Mouse (Mus musculus): ENCODE measurements at regions not wholly inside any gene's neighbourhood (a gene's known extent, or its start where the extent isn't known, plus 50 kb on each side); places are given as distances from the start of the nearest gene placed in this dataset.

GRCm38 (mm10) chr4:55874276-55874675 is 342.0 kb upstream of the Klf4 start:
- intact Hi-C loops (cut with DNase I): no loop called here
- Histone ChIP-seq H3K27ac (no peak overlapping the region), H3K4me3 (no peak overlapping the region)
- no peak for TF ChIP-seq CTCF (IDR thresholded peaks at IDR 0.05)
- DNase-seq (ENCODE audit: extremely low spot score in 1 of 2, low spot score in 2 of 2): no peak

DNA sequence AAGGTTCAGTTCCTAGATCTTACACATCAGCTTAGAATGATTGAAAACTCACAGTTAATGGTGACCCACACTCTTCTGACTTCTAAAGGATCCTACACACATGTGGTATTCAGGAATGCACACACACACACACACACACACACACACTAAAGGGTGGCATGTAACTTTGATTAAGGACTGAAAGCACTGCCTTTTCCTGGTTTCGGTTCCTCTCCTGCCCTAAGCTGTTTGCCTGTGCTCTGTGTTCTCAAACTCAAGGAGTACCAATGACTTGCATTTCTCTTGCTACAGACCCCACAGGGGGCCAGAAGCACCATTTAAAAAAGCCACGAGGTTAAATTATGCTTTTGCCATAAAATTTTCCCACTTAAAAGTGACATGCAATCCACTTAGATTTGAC is 327.8 kb upstream of the Klf4 start:
- intact Hi-C loops (cut with DNase I): no loop called here
- no peak for DNase-seq (ENCODE audit: extremely low spot score in 1 of 2, low spot score in 2 of 2)
- H3K27ac ChIP-seq: no peak overlapping the region
- H3K4me3 ChIP-seq: no peak overlapping the region
- no peak for TF ChIP-seq CTCF (IDR thresholded peaks at IDR 0.05)

DNA sequence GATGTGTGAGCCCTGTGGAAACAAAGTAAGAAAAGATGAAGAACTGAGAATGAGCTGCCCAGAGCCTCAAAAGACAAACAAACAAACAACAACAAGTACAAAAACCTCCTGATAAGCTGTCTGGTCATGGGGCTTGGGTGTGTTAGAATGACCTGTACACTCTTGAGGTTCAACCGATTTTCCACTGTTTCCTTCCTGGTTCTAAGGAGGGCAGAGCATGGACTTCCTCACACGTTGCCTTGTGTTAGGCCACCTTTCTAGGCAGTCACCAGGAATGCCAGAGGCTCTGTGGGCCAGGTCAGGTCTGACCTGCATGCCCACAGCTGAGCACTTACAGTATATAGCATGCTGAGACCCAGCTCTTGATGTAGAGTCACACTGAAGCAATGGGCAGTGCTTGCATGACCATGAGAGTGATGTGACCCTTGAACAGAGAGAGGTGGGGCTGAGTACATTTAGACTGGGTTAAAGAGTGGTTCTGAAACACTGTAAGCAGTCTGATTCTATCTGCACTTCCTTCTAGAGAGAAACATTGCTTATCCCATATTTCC is 327.0 kb upstream of the Klf4 start:
- no peak for DNase-seq (ENCODE audit: extremely low spot score in 1 of 2, low spot score in 2 of 2)
- intact Hi-C loops (cut with DNase I): no loop called here
- Histone ChIP-seq H3K4me3 (no peak overlapping the region), H3K27ac (no peak overlapping the region)
- TF ChIP-seq CTCF (IDR thresholded peaks at IDR 0.05): no peak

DNA sequence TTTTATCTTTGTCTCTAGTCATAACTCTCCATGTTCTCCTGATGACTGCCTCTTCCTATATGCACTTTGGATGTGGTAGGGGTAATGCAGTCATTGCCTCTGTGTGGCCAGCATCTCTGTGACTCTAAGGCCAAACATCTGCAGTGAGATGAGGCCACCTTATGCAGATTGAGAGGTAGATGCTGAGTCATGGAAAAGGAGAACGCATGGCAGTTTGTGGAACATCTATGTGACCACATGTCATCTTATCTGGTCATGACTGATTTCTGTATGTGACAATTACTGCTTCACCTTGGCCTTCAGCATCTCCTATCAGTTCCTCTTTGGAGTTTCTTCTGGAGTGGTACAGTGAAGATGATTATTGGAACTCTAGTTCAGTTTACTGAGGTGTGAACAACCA is 319.2 kb upstream of the Klf4 start:
- intact Hi-C loops (cut with DNase I): no loop called here
- TF ChIP-seq CTCF (IDR thresholded peaks at IDR 0.05): no peak
- Histone ChIP-seq H3K27ac (no peak overlapping the region), H3K4me3 (no peak overlapping the region)
- no peak for DNase-seq (ENCODE audit: extremely low spot score in 1 of 2, low spot score in 2 of 2)

- H3K4me3 ChIP-seq: no peak overlapping the region
- no peak for TF ChIP-seq CTCF (IDR thresholded peaks at IDR 0.05)
- intact Hi-C loops (cut with DNase I): no loop called here
- DNase-seq (ENCODE audit: extremely low spot score in 1 of 2, low spot score in 2 of 2): no peak
- no peak overlapping the region for H3K27ac ChIP-seq
Measured at GRCm38 (mm10) chr4:55851027-55851426, 318.8 kb upstream of the Klf4 start.

DNA sequence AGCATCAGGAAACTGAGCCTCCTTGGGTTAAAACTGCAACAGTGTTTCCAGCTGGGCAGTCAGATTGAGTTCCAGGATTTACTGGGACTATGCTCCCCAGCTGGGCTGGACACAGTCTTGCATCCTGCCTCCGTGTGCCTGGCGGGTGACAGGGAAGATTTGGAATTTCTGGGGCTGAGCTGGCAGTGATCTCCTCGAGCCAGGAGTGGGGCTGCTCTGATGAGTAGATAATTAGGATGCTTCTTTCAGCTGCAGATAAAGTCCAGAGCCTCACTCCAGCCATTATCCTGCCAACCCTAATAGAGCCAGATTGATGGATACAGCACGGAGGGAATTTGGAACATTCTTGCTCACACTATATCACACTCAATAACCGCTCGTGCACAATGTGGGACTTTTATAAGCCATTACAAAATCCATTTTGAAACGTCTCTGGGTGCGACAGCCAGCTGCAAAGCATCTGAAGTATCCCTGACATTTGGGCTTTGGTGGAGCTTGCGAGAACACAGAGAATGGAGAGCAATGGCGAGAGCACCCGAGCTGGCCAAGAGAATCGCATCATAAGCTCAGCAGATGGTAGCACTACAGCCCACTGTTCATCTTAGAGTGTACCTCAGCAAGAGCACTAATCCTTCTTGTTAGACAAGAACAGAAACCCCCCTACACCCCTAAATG is 311.6 kb upstream of the Klf4 start:
- Histone ChIP-seq H3K27ac (no peak overlapping the region), H3K4me3 (no peak overlapping the region)
- TF ChIP-seq CTCF (IDR thresholded peaks at IDR 0.05): no peak
- DNase-seq (ENCODE audit: extremely low spot score in 1 of 2, low spot score in 2 of 2): no peak
- intact Hi-C loops (cut with DNase I): no loop called here

DNA sequence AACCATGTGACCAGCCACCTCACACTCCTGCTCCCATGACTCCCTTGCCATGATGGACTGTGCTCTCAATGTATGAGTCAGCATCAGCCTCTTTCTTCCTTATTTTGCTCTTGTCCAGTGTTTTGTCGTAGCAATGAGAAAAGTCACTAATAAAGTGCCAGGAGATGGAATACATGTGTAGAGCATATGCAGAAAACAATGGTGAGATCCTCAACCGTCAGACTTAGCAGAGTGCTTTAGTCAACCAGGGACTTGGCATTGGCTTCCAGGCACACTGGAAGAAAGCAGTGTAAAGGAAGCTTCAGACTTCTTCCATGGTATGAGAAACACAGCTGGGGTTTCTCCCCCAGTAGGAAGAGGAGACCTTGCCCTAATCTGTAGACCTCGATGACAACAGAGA is 306.3 kb upstream of the Klf4 start:
- no peak overlapping the region for H3K27ac ChIP-seq
- no peak for TF ChIP-seq CTCF (IDR thresholded peaks at IDR 0.05)
- intact Hi-C loops (cut with DNase I): no loop called here
- no peak overlapping the region for H3K4me3 ChIP-seq
- no peak for DNase-seq (ENCODE audit: extremely low spot score in 1 of 2, low spot score in 2 of 2)

GRCm38 (mm10) chr4:55824047-55824760 is 291.9 kb upstream of the Klf4 start:
- no peak; the same call in 1 of the 2 replicates for TF ChIP-seq CTCF (IDR thresholded peaks at IDR 0.05)
- Histone ChIP-seq H3K4me3 (no peak overlapping the region), H3K27ac (no peak overlapping the region)
- intact Hi-C loops (cut with DNase I): no loop called here
- no peak for DNase-seq (ENCODE audit: extremely low spot score in 1 of 2, low spot score in 2 of 2)

GRCm38 (mm10) chr4:55823583-55823982 is 291.3 kb upstream of the Klf4 start:
- intact Hi-C loops (cut with DNase I): no loop called here
- no peak for DNase-seq (ENCODE audit: extremely low spot score in 1 of 2, low spot score in 2 of 2)

DNA sequence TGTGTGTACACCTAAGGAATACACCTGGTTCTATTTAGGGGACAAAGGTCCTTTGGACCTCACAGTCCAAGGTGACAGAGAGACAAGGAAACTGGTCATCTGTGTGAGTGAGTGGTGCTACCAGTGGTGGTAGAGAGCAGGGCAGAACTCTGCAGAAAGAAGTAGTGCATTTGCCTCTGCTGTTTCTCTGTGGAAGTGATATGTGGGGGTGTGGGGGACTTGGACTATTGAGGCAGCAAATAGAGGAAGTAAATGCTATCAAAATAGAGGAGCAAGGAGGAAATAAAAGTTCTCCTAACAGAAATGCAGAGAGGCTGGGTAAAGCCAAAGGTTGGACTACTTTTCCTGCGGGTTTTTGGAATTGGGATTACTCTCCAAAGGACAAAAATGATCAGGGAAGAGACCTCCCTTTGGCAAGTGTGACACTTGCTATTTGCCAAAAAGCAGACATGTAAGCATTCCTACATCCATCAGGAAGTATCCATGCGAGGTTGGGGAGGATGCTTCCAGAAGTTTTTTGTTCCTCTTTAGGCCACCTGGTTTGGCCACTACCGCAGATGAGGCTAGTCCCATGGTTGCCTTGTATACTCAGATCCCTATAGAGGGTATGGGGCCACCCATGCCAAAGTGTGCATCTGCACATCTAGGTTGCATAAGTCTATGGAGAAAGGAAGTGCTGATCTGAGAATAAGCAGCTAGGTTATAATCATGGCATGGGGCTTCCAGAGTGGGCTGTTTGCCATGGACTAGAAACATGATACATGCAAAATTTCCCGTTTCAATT is 285.0 kb upstream of the Klf4 start:
- Histone ChIP-seq H3K27ac (no peak overlapping the region), H3K4me3 (no peak overlapping the region)
- TF ChIP-seq CTCF (IDR thresholded peaks at IDR 0.05): no peak
- intact Hi-C loops (cut with DNase I): no loop called here
- DNase-seq (ENCODE audit: extremely low spot score in 1 of 2, low spot score in 2 of 2): no peak

More at GRCm38 (mm10) chr4:55823583-55823982, 291.3 kb upstream of the Klf4 start:
- no peak overlapping the region for H3K4me3 ChIP-seq
- no peak overlapping the region for H3K27ac ChIP-seq
- no peak for TF ChIP-seq CTCF (IDR thresholded peaks at IDR 0.05)

GRCm38 (mm10) chr4:55815832-55816231 is 283.6 kb upstream of the Klf4 start:
- Histone ChIP-seq H3K27ac (no peak overlapping the region), H3K4me3 (no peak overlapping the region)
- DNase-seq (ENCODE audit: extremely low spot score in 1 of 2, low spot score in 2 of 2): no peak
- intact Hi-C loops (cut with DNase I): no loop called here
- no peak for TF ChIP-seq CTCF (IDR thresholded peaks at IDR 0.05)

DNA sequence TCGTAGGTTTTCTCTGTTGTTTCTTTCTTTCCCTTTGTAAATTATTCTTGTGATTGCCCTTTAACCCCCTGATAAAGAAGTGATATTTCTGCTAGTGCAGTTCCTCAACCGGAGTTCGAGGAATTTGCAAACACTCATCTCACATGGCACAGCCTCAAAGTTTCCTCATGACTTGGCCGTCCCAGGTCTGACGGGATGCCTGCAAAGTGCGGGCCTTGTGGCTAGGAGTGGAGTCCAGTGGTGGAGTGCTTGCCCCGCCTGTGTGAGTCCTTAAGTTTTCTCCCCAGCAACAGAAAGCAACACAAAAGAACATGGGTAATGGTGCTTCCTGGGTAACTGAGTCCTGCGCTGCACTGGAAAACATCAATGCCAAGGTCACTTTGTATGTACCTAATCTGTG is 280.6 kb upstream of the Klf4 start:
- intact Hi-C loops (cut with DNase I): no loop called here
- H3K27ac ChIP-seq: no peak overlapping the region
- no peak for TF ChIP-seq CTCF (IDR thresholded peaks at IDR 0.05)
- no peak overlapping the region for H3K4me3 ChIP-seq
- DNase-seq (ENCODE audit: extremely low spot score in 1 of 2, low spot score in 2 of 2): no peak
